Mouse (Mus musculus): ENCODE data around the gene Hoxa11. TPM values are rescaled to one million over a fixed set of nuclear protein-coding genes. Genes with fewer than 3 reads are reported as not detected.

Gene Hoxa11
- total RNA-seq, 2 experiments from 2014 or later, result not detected

Other genes with a start within 250 kb of the Hoxa11 start
- gene Skap2, start 233.3 kb downstream of the Hoxa11 start, total RNA-seq (2015), result 178 and 191 TPM in 2 replicates
- gene Skap2, start 233.3 kb downstream of the Hoxa11 start, total RNA-seq (2017), result 293 and 359 TPM in 2 replicates
- gene Hoxa1, start 87.5 kb downstream of the Hoxa11 start, total RNA-seq (2015), result 0.11 TPM in 1 of 2 replicates, not detected in the other
- 0.37 TPM in 1 of 2 replicates, not detected in the other for gene Hoxa1, start 87.5 kb downstream of the Hoxa11 start, total RNA-seq (2017)
- not detected in 2 replicates for gene Hoxa2, start 81.0 kb downstream of the Hoxa11 start, total RNA-seq (2015)
- not detected in 2 replicates for gene Hoxa2, start 81.0 kb downstream of the Hoxa11 start, total RNA-seq (2017)
- not detected in 2 replicates for gene 5730596B20Rik, start 68.3 kb downstream of the Hoxa11 start, total RNA-seq (2015)
- not detected in 2 replicates for gene 5730596B20Rik, start 68.3 kb downstream of the Hoxa11 start, total RNA-seq (2017)
- 0.27 TPM in 1 of 2 replicates, not detected in the other for gene Hoxa4, start 54.1 kb downstream of the Hoxa11 start, total RNA-seq (2015)
- gene Hoxa4, start 54.1 kb downstream of the Hoxa11 start, total RNA-seq (2017), result 0.28 TPM in 1 of 2 replicates, not detected in the other
- gene Hoxa5, start 41.2 kb downstream of the Hoxa11 start, total RNA-seq (2015), result 0.09 and 0.13 TPM in 2 replicates
- gene Hoxa5, start 41.2 kb downstream of the Hoxa11 start, total RNA-seq (2017), result 0.18 TPM in 1 of 2 replicates, not detected in the other
- not detected in 2 replicates for gene Hoxa6, start 37.1 kb downstream of the Hoxa11 start, total RNA-seq (2015)
- not detected in 2 replicates for gene Hoxa6, start 37.1 kb downstream of the Hoxa11 start, total RNA-seq (2017)
- 0.93 TPM in 1 of 2 replicates, not detected in the other for gene Hoxa3, start 32.5 kb downstream of the Hoxa11 start, total RNA-seq (2015)
- gene Hoxa3, start 32.5 kb downstream of the Hoxa11 start, total RNA-seq (2017), result not detected in 2 replicates
- gene Gm28308, start 32.5 kb downstream of the Hoxa11 start, total RNA-seq (2015), result not detected in 2 replicates
- not detected in 2 replicates for gene Gm28308, start 32.5 kb downstream of the Hoxa11 start, total RNA-seq (2017)
- gene Hoxa7, start 24.0 kb downstream of the Hoxa11 start, total RNA-seq (2015), result 1.2 and 1.8 TPM in 2 replicates
- 0.53 and 0.73 TPM in 2 replicates for gene Hoxa7, start 24.0 kb downstream of the Hoxa11 start, total RNA-seq (2017)
- 0.36 and 1.2 TPM in 2 replicates for gene Hoxa9, start 14.7 kb downstream of the Hoxa11 start, total RNA-seq (2015)
- 1.5 and 2.0 TPM in 2 replicates for gene Hoxa9, start 14.7 kb downstream of the Hoxa11 start, total RNA-seq (2017)
- gene Hoxa10, start 5.0 kb downstream of the Hoxa11 start, total RNA-seq (2015), result 0.07 TPM in 1 of 2 replicates, not detected in the other
- 0.11 TPM in 1 of 2 replicates, not detected in the other for gene Hoxa10, start 5.0 kb downstream of the Hoxa11 start, total RNA-seq (2017)
- gene Hoxa13, start 15.1 kb upstream of the Hoxa11 start, total RNA-seq (2015), result not detected in 2 replicates
- not detected in 2 replicates for gene Hoxa13, start 15.1 kb upstream of the Hoxa11 start, total RNA-seq (2017)
- gene Evx1, start 67.7 kb upstream of the Hoxa11 start, total RNA-seq (2015), result not detected in 2 replicates
- not detected in 2 replicates for gene Evx1, start 67.7 kb upstream of the Hoxa11 start, total RNA-seq (2017)